Mouse (Mus musculus) liver, adult 2 months (tissue): Measurements from ENCODE around the gene Dpy19l1.

ENCODE experiments used
- CTCF ChIP-seq: fragments of 200-500 bp; IDR thresholded peaks from 2 replicates; pipeline ENCODE4 v1.5.1; 2011; ENCODE audit warnings: low read depth, low read length, control low read depth
- POLR2A ChIP-seq: fragments of 200-500 bp; IDR thresholded peaks from 2 replicates; pipeline ENCODE4 v1.6.1; 2011; ENCODE audit warnings: low read length, control low read depth; ENCODE audit not compliant: insufficient read depth; ENCODE audit errors: extremely low read depth

DNA sequence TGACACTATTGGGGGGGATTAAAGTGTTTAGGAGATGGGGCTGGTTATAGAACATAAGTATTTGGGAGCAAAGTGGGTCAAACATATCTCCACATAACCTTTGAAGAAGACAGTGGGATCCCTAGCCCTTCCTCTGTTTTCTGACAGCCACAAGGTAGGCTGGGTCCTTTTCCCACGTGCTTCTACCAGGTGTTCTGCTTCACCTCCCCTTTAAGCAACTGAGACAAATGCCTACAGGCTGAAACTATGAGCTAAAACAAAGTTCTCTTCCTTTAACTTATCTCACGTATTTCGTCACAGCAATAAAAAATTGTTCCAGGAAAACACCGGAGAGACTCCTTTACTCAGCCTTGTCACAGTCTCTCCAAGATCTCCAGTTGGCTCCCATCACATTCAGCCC, 5.9 kb upstream of the Dpy19l1 start:
- TF ChIP-seq CTCF, result no peak
- no peak for TF ChIP-seq POLR2A
